Mouse (Mus musculus) limb, embryonic 15.5 days (tissue): ENCODE measurements around the gene 1700021F05Rik. TPM values are rescaled to one million over a fixed set of nuclear protein-coding genes. Genes with fewer than 3 reads are reported as not detected.

Experiments used
- ATAC-seq: fragments of 200-750 bp; cut with Nextera tagmentation; 2 replicates; pipeline ENCODE4 v1.8.0; 2017; ENCODE audit warnings: low read depth, moderate TSS enrichment; ENCODE audit not compliant: insufficient number of reproducible peaks, low FRiP score, low TSS enrichment
- H3K27ac ChIP-seq: fragments of 300-500 bp; sonication (generic); 2 replicates; pipeline ENCODE4 v1.5.1; 2015; ENCODE audit warnings: moderate library complexity, mild to moderate bottlenecking, inconsistent platforms
- H3K27me3 ChIP-seq: fragments of 300-500 bp; sonication (generic); 2 replicates; pipeline ENCODE4 v1.6.1; 2015; ENCODE audit warnings: inconsistent platforms
- H3K36me3 ChIP-seq: fragments of 300-500 bp; sonication (generic); 2 replicates; pipeline ENCODE4 v1.6.1; 2015; ENCODE audit warnings: inconsistent platforms
- H3K4me1 ChIP-seq: fragments of 300-500 bp; sonication (generic); 2 replicates; pipeline ENCODE4 v1.6.1; 2015; ENCODE audit warnings: inconsistent platforms
- H3K4me2 ChIP-seq: fragments of 300-500 bp; sonication (generic); 2 replicates; pipeline ENCODE4 v1.6.1; 2015; ENCODE audit warnings: mild to moderate bottlenecking, inconsistent platforms
- H3K4me3 ChIP-seq: fragments of 300-500 bp; sonication (generic); 2 replicates; pipeline ENCODE4 v1.5.1; 2015; ENCODE audit warnings: mild to moderate bottlenecking, inconsistent platforms
- H3K9ac ChIP-seq: fragments of 300-500 bp; sonication (generic); 2 replicates; pipeline ENCODE4 v1.6.1; 2015; ENCODE audit warnings: inconsistent platforms
- H3K9me3 ChIP-seq: fragments of 300-500 bp; sonication (generic); 2 replicates; pipeline ENCODE4 v1.6.1; 2016; ENCODE audit warnings: inconsistent platforms
- WGBS: fragments of 180-500 bp; shearing (Covaris S2); methylation state at CpG from one replicate; pipeline ENCODE4 v1.1.7; 2015; 5-methylcytosine and 5-hydroxymethylcytosine counted together
- polyA plus RNA-seq: library from polyadenylated mRNA; unstranded; fragments of >200 nt; fragmentation: Nextera tagmentation; extraction: Ambion mirVana; gene quantifications from 2 replicates; pipeline ENCODE4 v1.2.1, GENCODE M21; 2015

The 1700021F05Rik gene
- polyA plus RNA-seq, 1 experiment from 2014 or later, result 58.3 TPM

- no peak overlapping the region for H3K4me3 ChIP-seq
- no peak overlapping the region for H3K27ac ChIP-seq
- peaks cover 7% of the 10 kb centered on the region; the same call in 1 of the 2 replicates for H3K4me1 ChIP-seq
- 4% methylated on average over 3 of the region's 3 CpGs for WGBS
- no peaks in the 10 kb centered on the region for H3K36me3 ChIP-seq
- no peak overlapping the region for H3K9ac ChIP-seq
- 0 out of 2 replicates have a peak, but pooled peaks cover 5% of the 10 kb centered on the region for H3K9me3 ChIP-seq
- H3K27me3 ChIP-seq, result no peaks in the 10 kb centered on the region
- no peak overlapping the region for H3K4me2 ChIP-seq
- no peak for ATAC-seq
These were observed 34.2 kb upstream of the 1700021F05Rik start for GRCm38 (mm10) chr10:43574956-43575355.

- H3K4me2 ChIP-seq, result no peak overlapping the region
- no peak overlapping the region for H3K4me3 ChIP-seq
- H3K9ac ChIP-seq, result no peak overlapping the region
- H3K4me1 ChIP-seq, result peaks cover 5% of the 10 kb centered on the region; the same call in 1 of the 2 replicates
- H3K27ac ChIP-seq, result no peak overlapping the region
- 0 out of 2 replicates have a peak, but pooled peaks cover 5% of the 10 kb centered on the region for H3K9me3 ChIP-seq
- H3K36me3 ChIP-seq, result no peaks in the 10 kb centered on the region
- no peaks in the 10 kb centered on the region for H3K27me3 ChIP-seq
- no peak for ATAC-seq
- 84% methylated on average over 2 of the region's 2 CpGs for WGBS
These were observed 33.6 kb upstream of the 1700021F05Rik start for GRCm38 (mm10) chr10:43574352-43574751.

DNA sequence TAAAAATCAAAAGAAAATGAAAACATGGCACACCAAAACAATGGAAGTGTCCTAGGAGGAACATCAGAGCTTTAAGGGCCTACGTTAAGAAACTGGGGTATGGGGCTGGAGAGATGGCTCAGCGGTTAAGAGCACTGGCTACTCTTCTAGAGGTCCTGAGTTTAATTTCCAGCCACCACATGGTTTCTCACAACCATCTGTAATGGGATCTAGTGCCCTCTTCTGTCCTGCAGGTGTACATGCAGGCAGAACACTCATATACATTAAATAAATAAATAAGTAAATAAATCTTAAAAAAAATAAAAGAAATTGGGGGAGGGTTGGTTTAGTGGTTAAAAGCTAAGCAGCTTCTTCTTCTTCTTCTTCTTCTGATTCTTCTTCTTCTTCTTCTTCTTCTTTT, 20.5 kb upstream of the 1700021F05Rik start:
- no peak overlapping the region for H3K4me2 ChIP-seq
- no peak overlapping the region for H3K4me3 ChIP-seq
- H3K4me1 ChIP-seq, result no peaks in the 10 kb centered on the region
- WGBS, result 88% methylated on average over 2 of the region's 2 CpGs
- no peak overlapping the region for H3K27ac ChIP-seq
- H3K9me3 ChIP-seq, result no peaks in the 10 kb centered on the region
- no peaks in the 10 kb centered on the region for H3K36me3 ChIP-seq
- no peak overlapping the region for H3K9ac ChIP-seq
- H3K27me3 ChIP-seq, result no peaks in the 10 kb centered on the region
- no peak for ATAC-seq

- 43% methylated on average over 2 of the region's 2 CpGs for WGBS
These were observed 20.0 kb upstream of the 1700021F05Rik start for GRCm38 (mm10) chr10:43560765-43561164.

GRCm38 (mm10) chr10:43559313-43559712, 18.5 kb upstream of the 1700021F05Rik start:
- no peak for ATAC-seq
- Histone ChIP-seq H3K27ac (no peak overlapping the region), H3K4me2 (no peak overlapping the region), H3K4me1 (no peaks in the 10 kb centered on the region), H3K36me3 (no peaks in the 10 kb centered on the region), H3K9ac (no peak overlapping the region), H3K9me3 (no peaks in the 10 kb centered on the region), H3K4me3 (no peak overlapping the region), H3K27me3 (no peaks in the 10 kb centered on the region)
- 67% methylated on average over 11 of the region's 11 CpGs for WGBS

More at GRCm38 (mm10) chr10:43560765-43561164, 20.0 kb upstream of the 1700021F05Rik start:
- H3K27me3 ChIP-seq, result no peaks in the 10 kb centered on the region
- H3K4me3 ChIP-seq, result no peak overlapping the region
- no peak overlapping the region for H3K4me2 ChIP-seq
- H3K27ac ChIP-seq, result no peak overlapping the region
- H3K9ac ChIP-seq, result no peak overlapping the region
- no peak for ATAC-seq
- no peaks in the 10 kb centered on the region for H3K9me3 ChIP-seq
- H3K36me3 ChIP-seq, result no peaks in the 10 kb centered on the region
- no peaks in the 10 kb centered on the region for H3K4me1 ChIP-seq

- Histone ChIP-seq H3K4me3 (no peak overlapping the region), H3K27me3 (no peaks in the 10 kb centered on the region), H3K36me3 (no peaks in the 10 kb centered on the region), H3K4me1 (no peaks in the 10 kb centered on the region), H3K9me3 (no peaks in the 10 kb centered on the region), H3K4me2 (no peak overlapping the region), H3K27ac (no peak overlapping the region), H3K9ac (no peak overlapping the region)
- ATAC-seq, result no peak
- WGBS, result 87% methylated on average over 5 of the region's 5 CpGs
These were observed 16.9 kb upstream of the 1700021F05Rik start for GRCm38 (mm10) chr10:43557630-43558165.

- no peak overlapping the region for H3K4me2 ChIP-seq
- ATAC-seq, result no peak
- no peaks in the 10 kb centered on the region for H3K36me3 ChIP-seq
- H3K4me1 ChIP-seq, result no peaks in the 10 kb centered on the region
- H3K9me3 ChIP-seq, result no peaks in the 10 kb centered on the region
- no peaks in the 10 kb centered on the region for H3K27me3 ChIP-seq
- WGBS, result 35% methylated on average over 3 of the region's 3 CpGs
- H3K27ac ChIP-seq, result no peak overlapping the region
- H3K4me3 ChIP-seq, result no peak overlapping the region
- H3K9ac ChIP-seq, result no peak overlapping the region
These were observed 10.6 kb upstream of the 1700021F05Rik start for GRCm38 (mm10) chr10:43551388-43551787.

DNA sequence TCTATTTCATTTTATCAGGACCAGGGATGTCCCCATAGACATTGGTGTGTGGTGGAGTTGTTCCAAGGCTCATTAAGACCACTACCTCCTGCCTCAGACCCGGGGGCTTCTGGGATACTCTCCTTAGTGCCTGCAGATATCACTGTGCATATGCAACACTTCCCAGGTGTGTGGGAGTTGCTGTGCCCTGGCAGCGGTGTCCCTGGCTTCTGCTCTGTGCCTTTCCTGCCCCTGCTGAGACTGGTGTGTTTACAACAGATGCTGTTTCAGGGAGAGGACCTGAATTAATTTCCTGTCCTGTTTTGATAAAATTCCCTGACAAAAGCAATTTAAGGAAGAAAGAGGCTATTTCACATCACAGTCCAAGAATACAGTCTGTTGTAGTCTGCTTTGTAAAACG, 10.1 kb upstream of the 1700021F05Rik start:
- Histone ChIP-seq H3K27ac (no peak overlapping the region), H3K9ac (no peak overlapping the region), H3K4me3 (no peak overlapping the region), H3K27me3 (no peaks in the 10 kb centered on the region), H3K36me3 (no peaks in the 10 kb centered on the region), H3K4me1 (no peaks in the 10 kb centered on the region), H3K4me2 (no peak overlapping the region), H3K9me3 (no peaks in the 10 kb centered on the region)
- 25% methylated on average over 3 of the region's 3 CpGs for WGBS
- no peak for ATAC-seq

- ATAC-seq, result no peak
- Histone ChIP-seq H3K9ac (no peak overlapping the region), H3K27me3 (no peaks in the 10 kb centered on the region), H3K4me2 (no peak overlapping the region), H3K9me3 (no peaks in the 10 kb centered on the region), H3K27ac (no peak overlapping the region), H3K4me1 (no peaks in the 10 kb centered on the region), H3K36me3 (no peaks in the 10 kb centered on the region), H3K4me3 (no peak overlapping the region)
- 70% methylated on average over 5 of the region's 5 CpGs for WGBS
These were observed 8.6 kb upstream of the 1700021F05Rik start for GRCm38 (mm10) chr10:43549411-43549810.

GRCm38 (mm10) chr10:43541153-43541544, 355 bp upstream of the 1700021F05Rik start:
- peak overlapping the region; percentile 84 for H3K4me3 ChIP-seq
- ATAC-seq, result 0 out of 2 replicates have a peak, but pooled peaks have one; percentile 10

DNA sequence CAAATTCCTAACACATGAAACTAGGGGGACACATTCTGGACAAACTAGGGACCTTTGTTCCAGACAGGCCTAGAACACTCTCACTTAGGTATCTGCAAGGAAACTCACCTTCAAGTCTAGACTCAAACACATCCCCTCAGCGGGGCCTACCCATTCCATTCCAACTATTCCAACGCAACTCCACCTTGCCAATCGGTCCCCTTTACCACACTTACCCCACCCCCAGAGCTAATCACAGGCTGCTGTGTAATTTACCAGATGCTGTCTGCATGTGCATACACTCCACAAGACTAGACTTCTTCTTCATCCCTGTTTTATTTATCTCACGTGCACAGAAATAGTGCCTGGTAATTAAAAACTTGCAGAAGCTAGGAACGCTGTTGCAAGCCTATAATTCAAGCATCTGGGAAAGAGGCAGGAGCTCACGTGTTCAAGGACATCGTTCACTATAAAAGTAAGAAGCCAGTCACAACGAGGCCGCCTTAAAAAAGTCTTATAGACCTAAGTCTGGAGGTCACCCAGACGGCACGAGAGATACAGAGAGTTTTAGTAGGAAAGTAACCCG, 966 bp downstream of the 1700021F05Rik start:
- H3K4me2 ChIP-seq, result peak overlapping the region; percentile 56
- peaks cover 7% of the 10 kb centered on the region; the same call in 1 of the 2 replicates for H3K36me3 ChIP-seq
- ATAC-seq, result no peak
- peaks cover 13% of the 10 kb centered on the region for H3K4me1 ChIP-seq
- peak overlapping the region; percentile 85 for H3K9ac ChIP-seq
- no peaks in the 10 kb centered on the region for H3K9me3 ChIP-seq
- 11% methylated on average over 12 of the region's 12 CpGs for WGBS
- peak overlapping the region; percentile 83; the same call in 1 of the 2 replicates for H3K27ac ChIP-seq
- H3K27me3 ChIP-seq, result no peaks in the 10 kb centered on the region
- peak overlapping the region; percentile 84 for H3K4me3 ChIP-seq

More at GRCm38 (mm10) chr10:43541153-43541544, 355 bp upstream of the 1700021F05Rik start:
- Histone ChIP-seq H3K27me3 (no peaks in the 10 kb centered on the region), H3K9ac (no peak overlapping the region), H3K27ac (no peak overlapping the region), H3K9me3 (no peaks in the 10 kb centered on the region), H3K4me1 (peaks cover 13% of the 10 kb centered on the region), H3K4me2 (peak overlapping the region; percentile 56), H3K36me3 (peaks cover 4% of the 10 kb centered on the region; the same call in 1 of the 2 replicates)
- WGBS, result 44% methylated on average over 8 of the region's 8 CpGs

GRCm38 (mm10) chr10:43538831-43539230, 2.0 kb downstream of the 1700021F05Rik start:
- H3K36me3 ChIP-seq, result peaks cover 7% of the 10 kb centered on the region

More at GRCm38 (mm10) chr10:43538831-43539230, 2.0 kb downstream of the 1700021F05Rik start:
- 82% methylated on average over 5 of the region's 5 CpGs for WGBS
- Histone ChIP-seq H3K27ac (no peak overlapping the region), H3K4me2 (no peak overlapping the region), H3K4me3 (no peak overlapping the region), H3K27me3 (no peaks in the 10 kb centered on the region), H3K4me1 (peaks cover 13% of the 10 kb centered on the region), H3K9me3 (no peaks in the 10 kb centered on the region), H3K9ac (no peak overlapping the region)
- no peak for ATAC-seq
